Mouse (Mus musculus) embryonic facial prominence, embryonic 12.5 days (tissue): ENCODE results near the gene Col1a1. TPM values are rescaled to one million over a fixed set of nuclear protein-coding genes. Genes with fewer than 3 reads are reported as not detected.
"Not testable (repeated sequence)": the region's sequence is repeated elsewhere in the genome, so short reads cannot be mapped to it uniquely, and the experiment has no call there.

Source experiments
- ATAC-seq: fragments of 200-750 bp; cut with Nextera tagmentation; 2 replicates; pipeline ENCODE4 v1.8.0; 2017; ENCODE audit not compliant: insufficient number of reproducible peaks, insufficient read depth, low FRiP score, low TSS enrichment
- H3K27ac ChIP-seq: fragments of 300-500 bp; sonication (generic); 2 replicates; pipeline ENCODE4 v1.5.1; 2016; ENCODE audit warnings: mild to moderate bottlenecking
- H3K27me3 ChIP-seq: fragments of 300-500 bp; sonication (generic); 2 replicates; pipeline ENCODE4 v1.6.1; 2016; ENCODE audit warnings: mild to moderate bottlenecking, moderate library complexity
- H3K36me3 ChIP-seq: fragments of 300-500 bp; sonication (generic); 2 replicates; pipeline ENCODE4 v1.6.1; 2016; ENCODE audit warnings: mild to moderate bottlenecking
- H3K4me1 ChIP-seq: fragments of 300-500 bp; sonication (generic); 2 replicates; pipeline ENCODE4 v1.6.1; 2016
- H3K4me2 ChIP-seq: fragments of 300-500 bp; sonication (generic); replicated peaks from 2 replicates; pipeline ENCODE4 v1.6.1; 2016; ENCODE audit warnings: mild to moderate bottlenecking, moderate library complexity
- H3K4me3 ChIP-seq: fragments of 300-500 bp; sonication (generic); 2 replicates; pipeline ENCODE4 v1.5.1; 2016; ENCODE audit warnings: mild to moderate bottlenecking
- H3K9ac ChIP-seq: fragments of 300-500 bp; sonication (generic); 2 replicates; pipeline ENCODE4 v1.6.1; 2016; ENCODE audit warnings: mild to moderate bottlenecking, moderate library complexity
- H3K9me3 ChIP-seq: fragments of 300-500 bp; sonication (generic); 2 replicates; pipeline ENCODE4 v1.6.1; 2016; ENCODE audit warnings: mild to moderate bottlenecking, moderate library complexity
- WGBS: fragments of 180-500 bp; shearing (Covaris S2); methylation state at CpG from one replicate; pipeline ENCODE4 v1.1.7; 2016; 5-methylcytosine and 5-hydroxymethylcytosine counted together
- polyA plus RNA-seq: library from polyadenylated mRNA; unstranded; fragments of >200 nt; fragmentation: Nextera tagmentation; extraction: Ambion mirVana; gene quantifications from 2 replicates; pipeline ENCODE4 v1.2.1, GENCODE M21; 2016

Gene Col1a1
- polyA plus RNA-seq, 1 experiment from 2014 or later = 623 TPM

DNA sequence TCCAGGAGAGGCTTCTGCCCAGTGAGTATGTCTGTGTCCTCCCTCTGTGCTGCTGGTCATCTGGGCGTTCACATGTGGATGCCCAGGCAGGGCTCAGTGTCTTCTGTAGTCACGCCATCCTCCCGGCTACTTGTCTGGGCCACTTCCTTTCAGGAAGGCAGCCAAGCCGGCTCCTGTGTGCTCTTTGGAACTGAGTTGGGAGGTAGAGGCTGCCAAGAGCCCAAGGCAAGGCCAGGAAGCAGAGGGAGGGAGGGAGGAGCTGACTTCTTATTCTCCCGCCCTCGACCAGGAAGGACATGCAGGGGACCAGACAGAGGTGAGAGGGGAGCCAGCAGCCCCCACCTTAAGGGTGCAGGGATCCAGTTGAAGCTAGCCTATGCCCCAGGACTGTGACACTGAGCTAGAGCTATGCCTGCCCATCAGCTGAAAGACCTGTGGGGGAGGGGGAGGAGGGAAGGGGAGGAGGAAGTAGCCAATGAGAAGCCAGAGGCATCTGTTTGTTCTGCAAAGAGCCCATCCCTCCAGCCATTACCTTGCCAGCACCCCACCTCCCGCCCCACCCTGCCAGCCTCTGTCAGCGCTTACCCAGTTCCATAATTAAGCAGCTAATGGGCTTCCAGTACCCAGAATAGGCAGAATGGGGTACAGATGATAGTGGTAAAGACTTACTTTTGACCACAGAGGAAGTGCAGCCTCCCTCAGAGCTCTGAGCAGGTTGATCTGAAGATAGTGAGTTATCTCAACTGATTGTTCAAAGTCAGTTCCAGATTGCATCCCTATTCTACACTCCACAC is 22.2 kb downstream of the Col1a1 start:
- Histone ChIP-seq H3K9ac (no peak overlapping the region), H3K4me1 (peaks cover 12% of the 10 kb centered on the region; the same call in 1 of the 2 replicates), H3K4me2 (no peak overlapping the region), H3K36me3 (no peaks in the 10 kb centered on the region), H3K4me3 (no peak overlapping the region), H3K27ac (no peak overlapping the region), H3K27me3 (no peaks in the 10 kb centered on the region), H3K9me3 (no peaks in the 10 kb centered on the region)
- 11% methylated on average over 8 of the region's 8 CpGs for WGBS
- ATAC-seq = no peak

DNA sequence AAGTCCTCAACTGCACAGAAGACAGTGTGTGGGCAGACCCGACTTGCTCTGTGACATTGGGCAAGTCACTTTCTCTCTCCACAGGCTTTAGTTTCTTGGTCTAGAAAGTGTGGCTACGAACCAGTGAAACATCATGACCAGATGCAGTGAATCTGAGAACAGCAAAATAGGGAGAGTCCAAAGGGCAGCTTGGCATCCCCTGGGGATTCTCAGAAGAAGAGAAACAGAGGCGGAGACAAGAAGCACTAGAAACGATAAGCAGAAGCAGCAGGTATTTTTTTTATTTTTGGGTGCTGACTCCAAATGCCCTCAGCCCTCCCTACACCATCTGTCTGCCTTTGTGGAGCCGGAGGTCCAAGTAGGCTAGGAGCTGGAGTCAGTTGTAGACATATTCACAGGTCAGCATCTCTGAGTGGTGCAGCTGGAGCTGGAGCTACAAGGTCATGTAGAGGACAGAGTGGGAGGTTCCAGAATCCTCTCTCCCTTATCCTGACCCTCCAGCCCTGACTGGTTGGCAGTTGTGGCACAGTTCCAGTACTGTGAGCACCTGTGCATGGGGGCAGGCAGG is 26.6 kb downstream of the Col1a1 start:
- WGBS = 77% methylated on average over 5 of the region's 5 CpGs
- no peak overlapping the region for H3K27ac ChIP-seq
- no peak overlapping the region for H3K4me2 ChIP-seq
- no peak overlapping the region for H3K4me3 ChIP-seq
- ATAC-seq = no peak
- no peaks in the 10 kb centered on the region for H3K36me3 ChIP-seq
- H3K27me3 ChIP-seq = no peaks in the 10 kb centered on the region
- H3K9me3 ChIP-seq = no peaks in the 10 kb centered on the region
- H3K4me1 ChIP-seq = 0 out of 2 replicates have a peak, but pooled peaks cover 12% of the 10 kb centered on the region
- H3K9ac ChIP-seq = no peak overlapping the region

DNA sequence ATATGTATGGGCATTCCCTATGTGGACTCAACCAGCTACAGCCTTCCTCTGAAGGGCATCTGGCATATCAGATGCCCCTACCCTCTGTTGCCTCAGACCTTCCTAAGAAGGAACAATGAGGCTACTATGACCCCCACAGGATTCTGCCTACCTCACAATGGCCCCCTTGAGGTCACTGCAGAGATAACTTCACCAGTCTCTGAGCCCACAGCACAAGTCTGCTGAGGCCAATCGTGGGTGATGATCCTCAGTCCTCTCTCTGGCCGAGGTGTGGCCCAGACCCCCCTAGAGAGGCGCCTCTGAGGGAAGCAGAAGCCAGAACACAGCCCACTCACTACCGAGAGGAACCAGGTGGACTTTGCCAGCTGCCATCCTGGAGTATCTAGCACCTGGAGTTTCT is 31.4 kb downstream of the Col1a1 start, which contains the start of gene Hils1:
Gene Hils1 (plus strand): TSS at position 175 of the 400 bp plus-strand sequence.
- Histone ChIP-seq H3K9ac (no peak within 1 kb of the TSS), H3K27ac (no peak within 1 kb of the TSS), H3K27me3 (no peaks in the 10 kb centered on the region), H3K36me3 (no peaks in the 10 kb centered on the region), H3K9me3 (no peaks in the 10 kb centered on the region), H3K4me3 (no peak within 1 kb of the TSS), H3K4me2 (no peak within 1 kb of the TSS), H3K4me1 (0 out of 2 replicates have a peak, but pooled peaks cover 6% of the 10 kb centered on the region)
- ATAC-seq = no peak
- WGBS = 45% methylated on average over 4 of the region's 4 CpGs

DNA sequence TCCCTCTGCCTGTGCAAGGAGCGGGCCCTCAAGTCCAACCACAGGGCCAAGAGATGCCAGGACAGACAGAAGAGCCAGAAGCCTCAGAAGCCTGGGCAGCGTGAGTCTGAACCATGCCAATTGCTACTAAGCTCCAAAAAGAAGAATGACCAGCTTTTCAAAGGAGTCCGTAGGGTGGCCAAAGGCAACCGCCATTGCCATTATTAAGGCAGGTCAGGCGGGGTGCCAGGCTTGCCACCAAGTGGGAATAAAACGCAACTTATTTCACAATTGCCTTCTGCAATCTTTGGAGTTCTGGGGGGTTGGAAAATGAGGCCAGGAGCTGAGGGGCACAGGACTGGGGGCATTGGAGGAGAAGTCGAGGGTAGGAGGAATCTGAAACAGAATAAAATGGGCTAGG is 32.2 kb downstream of the Col1a1 start:
- no peak overlapping the region for H3K4me3 ChIP-seq
- no peaks in the 10 kb centered on the region for H3K36me3 ChIP-seq
- H3K9ac ChIP-seq = no peak overlapping the region
- H3K4me1 ChIP-seq = no peaks in the 10 kb centered on the region
- no peaks in the 10 kb centered on the region for H3K27me3 ChIP-seq
- no peak overlapping the region for H3K4me2 ChIP-seq
- no peaks in the 10 kb centered on the region for H3K9me3 ChIP-seq
- no peak for ATAC-seq
- H3K27ac ChIP-seq = no peak overlapping the region
- 78% methylated on average over 7 of the region's 7 CpGs for WGBS

DNA sequence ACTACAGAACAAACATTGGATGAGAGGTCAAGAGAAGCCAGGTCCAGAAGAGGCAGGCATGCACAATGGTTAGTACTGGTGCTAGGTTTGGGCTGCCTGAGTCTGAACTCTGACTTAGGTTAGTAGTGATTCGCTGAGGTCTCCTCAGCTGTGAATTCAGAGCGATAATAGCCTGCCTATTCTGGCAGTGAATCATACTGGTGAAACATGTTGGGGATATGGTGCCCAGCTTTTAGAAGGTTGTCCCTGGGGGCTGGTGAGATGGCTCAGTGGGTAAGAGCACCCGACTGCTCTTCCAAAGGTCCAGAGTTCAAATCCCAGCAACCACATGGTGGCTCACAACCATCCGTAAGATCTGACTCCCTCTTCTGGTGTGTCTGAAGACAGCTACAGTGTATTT is 33.7 kb downstream of the Col1a1 start:
- H3K4me3 ChIP-seq, H3K4me1 ChIP-seq, H3K27me3 ChIP-seq, H3K36me3 ChIP-seq, H3K27ac ChIP-seq, H3K4me2 ChIP-seq, ATAC-seq, H3K9me3 ChIP-seq, H3K9ac ChIP-seq: not testable (repeated sequence)
- WGBS = 96% methylated on average over 4 of the region's 4 CpGs

DNA sequence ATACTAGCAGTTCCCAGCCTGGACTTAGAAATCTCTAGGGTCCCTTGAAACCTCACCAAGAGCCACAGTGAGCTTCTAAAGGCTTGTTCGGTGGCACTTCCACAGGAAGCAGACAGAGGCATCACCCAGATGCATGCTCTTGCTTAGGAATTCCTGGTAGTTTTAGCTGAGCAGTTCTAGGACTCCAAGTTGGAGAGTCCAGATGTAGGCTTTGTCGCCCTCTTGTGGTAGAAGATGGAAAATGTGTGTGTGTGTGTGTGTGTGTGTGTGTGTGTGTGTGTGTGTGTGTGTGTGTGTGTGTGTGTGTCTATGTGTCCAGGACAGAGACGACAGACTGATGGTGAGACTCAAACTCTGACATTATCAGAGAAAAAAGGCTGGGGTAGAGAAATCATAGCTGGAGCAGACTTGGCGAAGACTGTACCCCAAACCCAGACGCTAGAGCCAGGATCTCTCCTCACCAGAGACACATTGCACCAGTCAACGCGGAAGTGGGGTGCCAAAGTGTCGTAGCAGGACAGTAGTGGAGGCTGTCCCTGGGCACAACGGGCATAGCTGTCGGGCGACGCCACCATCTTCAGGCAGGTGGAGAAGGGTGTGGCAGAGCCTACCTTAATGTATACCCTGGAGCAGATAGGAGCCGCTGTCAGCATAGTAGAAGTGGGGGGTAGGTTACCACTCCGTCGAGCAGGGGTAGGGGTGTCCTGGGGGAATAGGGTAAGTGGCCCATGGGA is 34.4 kb downstream of the Col1a1 start:
- H3K9me3 ChIP-seq = no peaks in the 10 kb centered on the region
- WGBS = 62% methylated on average over 15 of the region's 15 CpGs
- H3K27ac ChIP-seq = no peak overlapping the region
- H3K9ac ChIP-seq = no peak overlapping the region
- H3K36me3 ChIP-seq = no peaks in the 10 kb centered on the region
- no peaks in the 10 kb centered on the region for H3K4me1 ChIP-seq
- no peak for ATAC-seq
- H3K4me3 ChIP-seq = no peak overlapping the region
- no peaks in the 10 kb centered on the region for H3K27me3 ChIP-seq
- H3K4me2 ChIP-seq = no peak overlapping the region

DNA sequence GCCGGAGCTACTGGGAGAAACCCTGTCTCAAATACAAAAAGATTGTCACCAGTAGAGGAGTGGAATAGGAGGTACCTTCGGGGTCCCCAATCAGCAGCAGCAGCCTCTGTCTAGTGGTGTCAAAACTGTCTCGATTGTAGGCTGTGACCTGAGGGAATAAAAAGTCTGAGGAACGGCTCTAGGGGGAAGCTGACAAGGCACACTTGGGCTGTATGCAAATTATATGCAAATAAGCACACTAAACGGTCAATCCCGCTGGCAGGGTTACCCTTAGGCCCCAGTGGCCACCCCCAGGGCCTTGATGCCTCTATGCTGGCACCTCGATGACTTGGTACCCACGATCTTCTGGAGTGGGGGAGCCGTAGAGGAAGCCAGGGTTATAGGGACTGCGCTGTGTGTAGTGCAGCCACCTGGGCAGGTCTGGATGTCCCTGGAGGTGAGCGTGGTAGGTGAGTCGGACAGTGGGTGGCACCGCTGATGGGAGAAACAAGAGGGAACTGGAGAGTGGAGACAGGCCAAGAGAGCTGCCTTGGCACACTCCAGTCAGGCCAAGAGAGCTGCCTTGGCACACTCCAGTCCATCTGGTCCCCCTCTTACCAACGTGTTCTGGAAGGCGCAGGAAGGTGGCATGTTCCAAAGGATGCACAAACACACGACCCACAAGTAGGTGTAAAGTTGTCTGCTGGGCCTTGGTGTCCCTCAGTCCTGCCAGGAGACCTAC is 36.0 kb downstream of the Col1a1 start:
- ATAC-seq = no peak
- no peaks in the 10 kb centered on the region for H3K9me3 ChIP-seq
- no peaks in the 10 kb centered on the region for H3K27me3 ChIP-seq
- H3K4me2 ChIP-seq = no peak overlapping the region
- H3K27ac ChIP-seq = no peak overlapping the region
- H3K4me3 ChIP-seq = no peak overlapping the region
- no peaks in the 10 kb centered on the region for H3K36me3 ChIP-seq
- no peaks in the 10 kb centered on the region for H3K4me1 ChIP-seq
- no peak overlapping the region for H3K9ac ChIP-seq
- 63% methylated on average over 16 of the region's 16 CpGs for WGBS

DNA sequence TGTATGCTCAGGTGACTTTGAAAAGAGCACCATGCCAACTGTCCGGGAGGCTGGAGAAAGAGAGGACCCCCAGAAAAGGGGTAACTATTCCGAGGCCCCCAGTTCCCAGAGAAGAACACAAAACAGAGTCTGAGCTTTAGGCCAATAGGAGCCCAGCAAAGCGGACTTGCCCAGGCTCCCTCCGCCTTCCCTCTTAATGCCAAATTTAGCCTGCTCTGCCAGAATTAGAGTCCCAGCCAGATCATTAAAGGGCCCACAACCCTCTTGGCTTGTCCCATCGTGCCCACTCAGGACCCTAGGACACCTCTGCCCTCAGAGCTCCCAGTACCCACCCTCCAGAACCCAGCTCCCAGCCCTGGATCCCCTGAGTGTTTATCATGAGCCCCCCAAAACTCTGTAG is 36.9 kb downstream of the Col1a1 start:
- no peaks in the 10 kb centered on the region for H3K4me1 ChIP-seq
- H3K4me3 ChIP-seq = no peak overlapping the region
- H3K9ac ChIP-seq = no peak overlapping the region
- no peaks in the 10 kb centered on the region for H3K36me3 ChIP-seq
- no peak overlapping the region for H3K27ac ChIP-seq
- H3K9me3 ChIP-seq = no peaks in the 10 kb centered on the region
- no peaks in the 10 kb centered on the region for H3K27me3 ChIP-seq
- WGBS = 53% methylated on average over 5 of the region's 5 CpGs
- no peak for ATAC-seq
- H3K4me2 ChIP-seq = no peak overlapping the region

DNA sequence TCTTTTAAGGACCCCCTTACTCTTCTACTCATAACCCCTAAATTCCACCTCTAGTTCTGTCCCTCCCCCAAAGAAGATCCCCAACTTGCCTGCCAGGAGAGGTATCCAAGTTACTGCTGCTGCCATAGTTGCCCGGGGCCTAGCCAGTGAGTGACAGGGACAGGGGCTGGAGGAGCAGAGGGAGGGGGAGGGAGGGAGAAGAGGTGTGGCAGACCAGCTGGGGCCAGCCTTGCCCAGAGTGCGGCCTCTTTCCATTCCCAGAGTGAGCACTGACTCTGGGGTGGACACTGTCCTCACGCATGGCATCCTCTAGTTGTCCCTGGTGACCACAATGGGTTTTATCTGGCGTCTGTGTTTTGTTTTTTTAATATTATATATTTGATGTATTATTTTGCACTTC is 37.3 kb downstream of the Col1a1 start:
- Histone ChIP-seq H3K9me3 (no peaks in the 10 kb centered on the region), H3K4me2 (no peak overlapping the region), H3K27me3 (no peaks in the 10 kb centered on the region), H3K4me1 (peaks cover under 1% of the 10 kb centered on the region; the same call in 1 of the 2 replicates), H3K4me3 (no peak overlapping the region), H3K9ac (no peak overlapping the region), H3K36me3 (no peaks in the 10 kb centered on the region), H3K27ac (no peak overlapping the region)
- WGBS = 39% methylated on average over 4 of the region's 4 CpGs
- ATAC-seq = no peak

DNA sequence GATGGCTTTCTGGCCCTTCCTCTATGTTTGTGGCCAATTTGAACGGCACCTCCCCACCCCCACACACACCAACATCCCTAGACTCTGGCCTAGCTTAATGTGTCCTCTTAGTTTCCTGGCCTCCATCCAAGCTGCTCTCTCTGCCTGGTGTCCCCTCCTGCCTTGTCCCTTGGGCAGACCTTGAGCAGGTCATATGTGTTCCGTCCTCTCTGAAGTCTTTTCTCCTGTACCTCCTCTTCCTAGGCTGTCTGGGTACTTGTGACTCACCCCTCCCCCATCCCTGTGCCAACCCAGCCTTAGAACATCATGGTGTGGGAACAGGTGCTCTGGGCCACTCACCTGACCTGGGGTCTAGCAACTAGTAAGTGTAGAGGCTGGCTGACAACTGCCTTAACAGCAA is 38.9 kb downstream of the Col1a1 start:
- H3K4me2 ChIP-seq = no peak overlapping the region
- H3K9me3 ChIP-seq = no peaks in the 10 kb centered on the region
- H3K36me3 ChIP-seq = no peaks in the 10 kb centered on the region
- H3K27me3 ChIP-seq = no peaks in the 10 kb centered on the region
- H3K9ac ChIP-seq = no peak overlapping the region
- H3K4me3 ChIP-seq = no peak overlapping the region
- no peak for ATAC-seq
- H3K4me1 ChIP-seq = peaks cover 4% of the 10 kb centered on the region; the same call in 1 of the 2 replicates
- WGBS = 77% methylated on average over 2 of the region's 2 CpGs
- H3K27ac ChIP-seq = no peak overlapping the region

DNA sequence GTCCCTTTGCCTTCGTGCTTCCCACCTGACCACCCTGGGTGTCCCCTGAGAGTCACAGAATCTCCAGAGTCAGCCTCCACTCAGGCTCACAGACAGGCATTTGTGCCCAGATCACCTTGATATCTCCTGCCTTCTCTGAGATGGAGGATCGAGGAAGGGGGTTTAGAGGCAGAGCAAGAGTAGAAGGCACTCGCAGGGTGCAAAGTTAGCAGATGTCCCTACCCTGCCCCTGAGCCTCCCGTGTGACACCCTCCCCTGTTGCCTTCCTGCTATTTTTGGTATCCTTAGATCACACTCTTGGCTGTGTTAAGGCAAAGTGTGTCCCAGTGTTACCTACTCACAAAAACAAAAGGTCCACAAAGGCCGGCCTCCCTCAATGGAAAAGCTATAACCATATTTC is 40.2 kb downstream of the Col1a1 start, which contains the start of gene Sgca:
Gene Sgca (minus strand): TSS at position 129 of the 400 bp plus-strand sequence.
- H3K9ac ChIP-seq = no peak within 1 kb of the TSS
- peaks cover 4% of the 10 kb centered on the region; the same call in 1 of the 2 replicates for H3K4me1 ChIP-seq
- WGBS = 74% methylated on average over 5 of the region's 5 CpGs
- no peak for ATAC-seq
- no peak within 1 kb of the TSS for H3K4me3 ChIP-seq
- H3K9me3 ChIP-seq = no peaks in the 10 kb centered on the region
- no peaks in the 10 kb centered on the region for H3K36me3 ChIP-seq
- H3K4me2 ChIP-seq = no peak within 1 kb of the TSS
- no peaks in the 10 kb centered on the region for H3K27me3 ChIP-seq
- H3K27ac ChIP-seq = no peak within 1 kb of the TSS
